In the genomic region with DNA sequence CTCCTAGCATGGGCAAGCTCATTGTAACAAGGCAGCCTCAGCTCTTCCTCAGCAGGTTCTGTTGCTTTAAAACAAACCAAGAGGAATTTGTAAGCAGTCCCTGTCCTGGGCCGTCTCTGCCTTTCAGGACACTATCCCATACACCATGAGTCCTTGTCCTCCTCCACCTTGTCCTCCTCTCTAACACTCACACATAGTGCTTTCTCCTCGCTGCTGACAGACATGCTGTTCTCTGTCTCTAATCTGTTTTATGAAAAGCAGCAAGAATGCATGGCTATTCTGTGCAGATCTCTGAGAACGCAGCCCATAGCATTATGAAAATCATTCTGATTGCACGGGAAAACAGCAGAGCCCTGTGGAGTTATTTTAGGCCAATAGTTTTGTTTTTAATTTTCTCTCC, we compare ENCODE assay signal across 13 mouse cellular contexts.
DNase-seq lines count a peak whose midpoint lies in the region; ATAC-seq and TF ChIP-seq lines count a peak whose summit lies in the region.
"Had no signal": no experiment of that assay in that cellular context is flagged by ENCODE, and none has a peak within 500 bp of the region (broad histone marks: within the 10 kb centered on the region; RNA-seq: fewer than 3 reads in every experiment).

No protein-coding gene starts in this region.

- 0 out of 2 replicates have a peak overlapping the region, but pooled peaks have one; percentile 27 for H3K27ac ChIP-seq in heart, embryonic 15.5 days
- H3K27ac ChIP-seq in heart, adult 2 months = no peak overlapping the region
- peak overlapping the region; percentile 76 for H3K27ac ChIP-seq in embryonic facial prominence, embryonic 10.5 days (replicated peaks)
- peak overlapping the region; percentile 79 for H3K27ac ChIP-seq in forebrain, postnatal 0 days (ENCODE audit: low read depth, low read length)
- peak overlapping the region; percentile 51 for H3K27ac ChIP-seq in midbrain, embryonic 13.5 days

- WGBS in heart, embryonic 15.5 days = 39% methylated on average over 4 of the region's 4 CpGs
- 62% methylated on average over 4 of the region's 4 CpGs for WGBS in heart, adult 2 months
- WGBS in embryonic facial prominence, embryonic 10.5 days = 52% methylated on average over 4 of the region's 4 CpGs
- WGBS in forebrain, postnatal 0 days = 25% methylated on average over 4 of the region's 4 CpGs
- 30% methylated on average over 4 of the region's 4 CpGs for WGBS in midbrain, embryonic 13.5 days

- no peaks in the 10 kb centered on the region for H3K27me3 ChIP-seq in heart, embryonic 15.5 days
- H3K27me3 ChIP-seq in heart, adult 2 months (ENCODE audit: control insufficient read depth, insufficient read depth, low read length) = no peaks in the 10 kb centered on the region
- H3K27me3 ChIP-seq in embryonic facial prominence, embryonic 10.5 days (replicated peaks; ENCODE audit: low read depth, poor library complexity, severe bottlenecking) = no peaks in the 10 kb centered on the region
- H3K27me3 ChIP-seq in forebrain, postnatal 0 days (ENCODE audit: insufficient read depth, low read length) = no peaks in the 10 kb centered on the region
- H3K27me3 ChIP-seq in midbrain, embryonic 13.5 days = peaks cover 7% of the 10 kb centered on the region; the same call in 1 of the 2 replicates

- peaks cover 12% of the 10 kb centered on the region for H3K4me1 ChIP-seq in heart, embryonic 15.5 days (replicated peaks)
- peaks cover 3% of the 10 kb centered on the region for H3K4me1 ChIP-seq in heart, adult 2 months (ENCODE audit: control insufficient read depth, insufficient read depth, low read length)
- peaks cover 22% of the 10 kb centered on the region for H3K4me1 ChIP-seq in embryonic facial prominence, embryonic 10.5 days
- peaks cover 11% of the 10 kb centered on the region; the same call in 1 of the 2 replicates for H3K4me1 ChIP-seq in forebrain, postnatal 0 days (ENCODE audit: insufficient read depth)
- H3K4me1 ChIP-seq in midbrain, embryonic 13.5 days (replicated peaks) = peaks cover 23% of the 10 kb centered on the region

- TF ChIP-seq CTCF in heart, adult 2 months (IDR thresholded peaks at IDR 0.05) = no peak
- no peak for TF ChIP-seq CTCF in forebrain, postnatal 0 days (IDR thresholded peaks at IDR 0.05; ENCODE audit: low read depth)

- no peak for TF ChIP-seq POLR2A in heart, adult 2 months (IDR thresholded peaks at IDR 0.05; ENCODE audit: insufficient read depth, low read depth, low read length)

- intact Hi-C loops in heart, adult 2 months (cut with DNase I) = no loop called here

- H3K79me2 ChIP-seq in heart, adult 2 months (replicated peaks; ENCODE audit: control insufficient read depth, insufficient read depth, low read length) = no peaks in the 10 kb centered on the region

- DNase-seq in heart, adult 2 months = no peak
- no peak for DNase-seq in embryonic facial prominence, embryonic 10.5 days (ENCODE audit: low spot score)
- peak; percentile 29 for DNase-seq in forebrain, postnatal 0 days
- DNase-seq in adrenal gland, postnatal 14 days = no peak
- no peak for DNase-seq in adrenal gland, adult 2 months
- DNase-seq in right cerebral cortex, postnatal 4 days = no peak
- DNase-seq: adrenal gland, postnatal 10 days; cerebellum, adult 8-10 months; kidney, postnatal 25 days; lung, postnatal 4 days had no signal

- no peaks in the 10 kb centered on the region for H3K9me3 ChIP-seq in heart, embryonic 15.5 days (replicated peaks)
- H3K9me3 ChIP-seq in embryonic facial prominence, embryonic 10.5 days = no peaks in the 10 kb centered on the region
- H3K9me3 ChIP-seq in forebrain, postnatal 0 days (ENCODE audit: low read length) = no peaks in the 10 kb centered on the region
- no peaks in the 10 kb centered on the region for H3K9me3 ChIP-seq in midbrain, embryonic 13.5 days

- no peak for TF ChIP-seq EP300 in heart, adult 2 months (IDR thresholded peaks at IDR 0.05; ENCODE audit: insufficient read depth, low read depth, low read length)

- no peaks in the 10 kb centered on the region for H3K36me3 ChIP-seq in heart, embryonic 15.5 days
- H3K36me3 ChIP-seq in heart, adult 2 months (ENCODE audit: control insufficient read depth, insufficient read depth, low read length) = peaks cover 5% of the 10 kb centered on the region; the same call in 1 of the 2 replicates
- H3K36me3 ChIP-seq in embryonic facial prominence, embryonic 10.5 days (replicated peaks) = peaks cover 5% of the 10 kb centered on the region; the same call in 1 of the 2 replicates
- H3K36me3 ChIP-seq in forebrain, postnatal 0 days (ENCODE audit: insufficient read depth) = no peaks in the 10 kb centered on the region
- H3K36me3 ChIP-seq in midbrain, embryonic 13.5 days = no peaks in the 10 kb centered on the region

- no peak overlapping the region for H3K4me3 ChIP-seq in heart, embryonic 15.5 days
- H3K4me3 ChIP-seq in heart, adult 2 months = no peak overlapping the region
- no peak overlapping the region for H3K4me3 ChIP-seq in embryonic facial prominence, embryonic 10.5 days
- H3K4me3 ChIP-seq in forebrain, postnatal 0 days (ENCODE audit: low read depth, low read length) = no peak overlapping the region
- H3K4me3 ChIP-seq in midbrain, embryonic 13.5 days (replicated peaks) = no peak overlapping the region

- no peak overlapping the region for H3K9ac ChIP-seq in heart, embryonic 15.5 days
- H3K9ac ChIP-seq in heart, adult 2 months (ENCODE audit: low read depth, low read length) = no peak overlapping the region
- H3K9ac ChIP-seq in forebrain, postnatal 0 days = no peak overlapping the region
- H3K9ac ChIP-seq in midbrain, embryonic 13.5 days (replicated peaks) = no peak overlapping the region

- H3K4me2 ChIP-seq in heart, embryonic 15.5 days = no peak overlapping the region
- no peak overlapping the region for H3K4me2 ChIP-seq in forebrain, postnatal 0 days (ENCODE audit: low read depth)
- no peak overlapping the region for H3K4me2 ChIP-seq in midbrain, embryonic 13.5 days (replicated peaks)
- H3K4me2 ChIP-seq: heart, embryonic 11.5 days had no signal

- ATAC-seq in heart, embryonic 15.5 days (replicated peaks; ENCODE audit: insufficient number of reproducible peaks, insufficient read depth, low FRiP score, low read depth) = no peak
- ATAC-seq in forebrain, postnatal 0 days = peak; percentile 32
- no peak for ATAC-seq in midbrain, embryonic 13.5 days
